Mouse (Mus musculus) CD4-positive helper T cell, adult 2 months (primary cell): ENCODE measurements at regions not wholly inside any gene's neighbourhood (a gene's known extent, or its start where the extent isn't known, plus 50 kb on each side); places are given as distances from the start of the nearest gene placed in this dataset.

Experiments
- DNase-seq: peaks from one replicate; pipeline ENCODE4 v3.0.0-alpha.2; 2012; ENCODE audit warnings: low read depth, missing footprints, low spot score

DNA sequence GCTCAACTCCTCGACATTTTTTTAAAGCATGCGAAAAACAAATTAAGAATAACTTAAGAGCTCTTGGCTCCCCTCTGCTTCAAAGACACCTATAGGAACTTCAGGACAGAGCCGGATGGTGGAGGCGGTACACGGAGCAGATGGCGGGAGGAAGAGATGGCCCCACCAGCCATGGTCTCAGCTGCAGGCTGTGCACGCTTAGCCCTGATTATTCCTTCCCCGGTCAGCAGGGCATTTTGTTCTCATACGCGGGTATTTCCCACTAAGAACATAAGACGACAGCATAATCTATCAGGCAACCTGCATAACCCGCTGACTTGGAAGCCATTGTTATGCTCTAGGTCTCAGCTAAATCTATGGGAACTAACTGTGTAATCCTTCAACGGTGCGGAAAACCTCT lies 544.8 kb upstream of the Mgmt start:
- no peak for DNase-seq

DNA sequence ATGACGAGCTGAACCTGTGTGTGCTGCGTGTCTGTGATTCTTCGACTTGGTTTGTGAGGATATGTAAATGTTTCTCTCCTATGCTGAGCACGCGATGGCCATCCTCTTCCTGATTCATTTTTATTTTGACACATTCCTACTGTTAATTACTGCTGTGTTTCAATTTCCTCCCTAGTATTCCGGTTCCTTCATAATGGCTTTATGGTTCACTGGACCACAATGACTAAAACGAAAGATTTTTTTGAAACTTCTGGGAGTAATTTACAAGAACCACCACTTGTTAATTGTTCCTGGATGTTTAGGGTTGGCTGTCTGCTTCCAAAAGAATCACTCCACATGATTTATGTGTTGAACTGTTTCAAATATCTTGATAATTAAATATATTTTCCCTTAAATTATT lies 537.4 kb upstream of the Mgmt start:
- no peak for DNase-seq

DNA sequence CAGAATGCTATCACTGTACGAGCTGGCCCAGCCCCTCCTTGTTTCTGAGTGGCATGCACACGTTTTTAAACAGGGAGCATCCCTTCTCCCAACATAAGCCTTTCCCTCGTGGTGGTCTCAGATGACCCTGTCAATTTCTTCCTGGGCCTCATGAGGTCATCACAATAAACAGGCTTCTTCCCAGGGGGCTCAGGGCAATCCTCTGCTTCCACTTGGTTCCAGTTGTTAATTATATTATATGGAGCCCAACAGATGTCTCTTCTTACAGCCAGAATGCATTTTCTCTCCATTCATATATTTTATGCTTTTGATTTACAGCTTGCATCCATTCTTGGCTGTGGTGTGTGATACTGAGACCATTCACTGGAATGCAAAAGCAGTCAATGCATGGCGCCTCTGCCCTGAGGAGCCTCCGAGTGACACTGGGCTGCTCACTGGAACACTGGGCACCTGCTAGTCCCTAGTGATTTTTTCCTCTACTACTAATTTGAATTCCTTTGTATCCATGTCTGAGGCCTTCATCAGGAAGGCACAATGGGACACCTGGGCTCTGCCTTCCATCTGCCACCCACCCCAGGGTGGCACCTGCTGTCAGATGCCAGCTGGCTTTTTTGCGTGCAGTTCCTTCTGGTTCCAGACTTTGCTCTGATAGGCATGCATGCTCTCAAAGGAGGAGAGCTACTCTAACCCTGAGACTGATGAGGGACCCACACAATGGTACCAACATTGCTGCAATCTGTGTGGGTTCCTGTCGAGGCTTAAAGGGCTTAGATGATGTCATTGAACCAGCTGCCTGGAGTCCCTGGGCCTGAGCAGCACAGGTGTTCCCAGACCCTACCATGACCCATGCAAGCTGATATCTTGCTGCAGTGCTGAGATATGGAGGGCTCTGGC lies 528.8 kb upstream of the Mgmt start:
- DNase-seq, result no peak

DNA sequence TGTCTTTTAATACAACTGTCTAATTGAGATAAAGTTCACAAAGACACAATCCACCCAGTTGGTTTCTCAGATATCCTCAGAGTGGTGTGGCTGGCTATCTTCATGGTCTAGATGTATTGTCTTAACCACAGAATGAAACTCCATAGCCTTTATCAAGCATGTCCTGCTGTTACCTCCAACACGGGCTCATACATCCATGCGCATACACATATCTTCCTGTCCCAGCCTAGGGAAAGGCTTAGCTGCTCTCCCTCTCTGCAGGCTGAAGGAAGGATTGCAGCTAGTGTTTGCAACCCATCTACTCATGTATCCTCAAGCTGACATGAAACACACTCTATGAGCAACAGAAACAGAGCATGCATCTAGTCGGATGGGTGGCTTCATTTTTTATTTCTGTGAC lies 517.2 kb upstream of the Mgmt start:
- no peak for DNase-seq

DNA sequence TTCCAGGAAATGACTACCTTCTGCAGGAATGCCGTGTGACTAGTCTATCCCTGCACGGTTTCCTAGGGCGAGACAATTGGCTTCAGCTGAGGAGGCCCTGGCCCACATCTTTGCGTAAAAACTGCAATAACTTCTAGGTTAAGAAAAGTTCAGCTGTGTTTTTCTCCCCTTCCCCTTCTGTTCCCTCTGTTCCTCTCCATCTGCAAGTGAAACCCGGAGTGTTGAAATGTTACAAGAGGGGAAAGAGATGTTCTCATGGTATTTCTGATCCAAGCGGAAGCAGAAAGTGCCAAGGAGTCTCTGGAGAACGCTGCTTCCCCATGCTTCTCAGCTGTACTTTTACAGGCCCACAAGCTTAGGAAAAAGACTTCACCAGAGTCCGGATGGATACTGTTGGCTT lies 516.7 kb upstream of the Mgmt start:
- no peak for DNase-seq

DNA sequence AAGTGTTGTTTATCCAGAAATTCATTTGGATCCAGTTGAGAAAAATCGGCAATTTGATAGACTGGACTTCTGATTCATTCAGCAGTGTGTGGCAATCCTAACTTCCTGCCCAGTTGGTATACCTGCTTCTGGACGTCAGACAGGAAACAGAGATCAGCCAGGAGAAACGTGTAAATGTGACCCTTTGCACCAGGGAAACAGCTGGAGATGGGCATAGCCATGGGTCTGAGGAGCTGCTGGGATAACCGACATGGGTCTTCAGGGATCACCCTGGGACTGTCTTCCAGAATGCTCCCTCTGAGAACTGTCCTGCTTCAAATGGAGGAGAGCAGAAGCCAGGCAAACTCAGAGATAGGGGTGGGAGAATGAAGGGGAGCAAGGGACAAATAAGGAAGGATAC lies 516.1 kb upstream of the Mgmt start:
- DNase-seq, result no peak

DNA sequence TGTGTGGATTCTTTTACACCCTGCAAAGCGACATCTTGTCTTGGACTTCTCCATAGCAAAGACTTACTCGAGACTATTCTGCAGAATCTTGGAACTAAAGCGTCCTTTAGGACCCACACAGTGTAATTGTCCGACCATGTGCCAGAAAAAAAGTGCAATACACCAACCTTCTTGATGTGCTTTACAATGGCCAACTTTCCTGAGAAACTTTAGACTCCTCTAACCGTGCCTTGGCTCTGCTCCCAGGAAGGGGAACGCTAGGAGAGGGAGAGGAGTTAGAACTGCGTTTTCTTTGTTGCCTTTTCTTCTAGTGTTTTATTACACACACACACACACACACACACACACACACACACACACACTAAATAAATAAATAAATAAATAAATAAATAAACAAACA lies 515.1 kb upstream of the Mgmt start:
- no peak for DNase-seq

DNA sequence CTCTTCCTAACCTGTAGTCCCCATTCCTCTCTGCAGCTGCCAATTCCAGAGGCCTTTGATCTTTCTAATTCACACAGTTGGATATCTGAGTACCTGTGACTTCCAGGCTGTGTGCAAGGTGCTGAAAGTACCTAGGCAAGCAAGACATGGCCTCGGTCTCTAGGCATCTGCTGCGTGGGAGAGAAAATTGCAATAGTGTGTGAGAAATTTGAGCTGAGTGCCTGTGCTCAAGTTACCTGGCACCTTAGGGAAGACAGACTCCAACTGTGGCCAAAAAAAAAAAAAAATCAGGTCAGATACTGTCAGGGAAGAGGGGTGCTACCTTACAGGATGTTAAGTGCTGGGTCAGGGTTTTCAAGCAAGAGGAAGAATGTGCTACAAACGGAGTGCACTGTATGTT lies 514.7 kb upstream of the Mgmt start:
- DNase-seq, result no peak

DNA sequence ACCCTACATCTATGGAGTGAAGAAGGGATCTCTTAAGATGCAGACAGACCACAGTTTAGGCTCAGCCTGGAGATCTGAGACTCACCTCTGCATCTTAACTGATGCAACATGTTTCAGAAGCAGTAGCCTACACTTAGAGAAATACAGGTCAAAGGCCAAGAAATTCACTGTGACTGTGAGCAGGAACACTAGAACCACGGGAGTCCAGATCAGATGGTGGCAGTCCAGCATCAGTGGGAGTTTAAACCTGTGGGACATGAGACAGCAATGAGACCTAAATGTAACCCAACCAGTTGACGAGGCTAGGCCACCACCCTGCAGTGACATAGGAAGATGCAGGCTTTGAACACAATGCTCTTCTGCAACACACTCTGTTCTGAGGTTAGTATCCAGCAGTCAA lies 511.1 kb upstream of the Mgmt start:
- DNase-seq, result no peak

DNA sequence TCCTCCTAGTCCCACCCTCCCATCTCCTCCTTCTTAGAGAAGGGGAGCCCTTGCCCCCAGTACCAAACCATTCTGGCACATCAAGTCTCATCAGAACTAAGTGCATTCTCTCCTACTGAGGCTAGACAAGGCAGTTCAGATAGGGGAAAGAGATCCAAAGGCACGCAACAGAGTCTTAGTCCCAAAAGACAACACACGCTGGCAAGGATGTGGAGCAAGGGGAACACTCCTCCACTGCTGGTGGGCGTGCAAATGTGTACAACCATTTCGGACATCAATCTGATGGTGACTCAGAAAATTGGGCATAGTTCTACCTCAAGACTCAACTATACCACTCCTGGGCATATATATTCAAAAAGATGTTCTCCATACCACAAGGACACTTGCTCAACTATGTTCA lies 506.7 kb upstream of the Mgmt start:
- no peak for DNase-seq

DNA sequence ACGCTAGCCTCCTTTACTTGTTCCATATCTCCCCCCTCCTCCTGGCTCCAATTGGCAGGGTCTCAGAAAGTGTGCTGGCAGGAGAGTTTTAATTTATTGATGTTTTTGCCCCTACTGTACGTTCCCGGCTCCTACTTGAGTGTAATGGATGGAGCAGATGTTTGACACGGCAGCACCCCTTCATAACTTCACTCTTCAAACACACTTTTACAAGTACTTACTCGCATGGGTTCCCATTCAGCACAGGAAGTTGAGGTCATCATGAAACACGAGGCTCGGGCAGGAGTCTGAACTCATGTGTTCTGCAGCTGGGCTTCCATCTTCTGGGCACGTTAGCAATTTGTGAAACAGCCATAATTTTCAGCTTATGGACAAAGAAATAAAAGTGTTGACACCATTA lies 504.3 kb upstream of the Mgmt start:
- DNase-seq, result no peak

DNA sequence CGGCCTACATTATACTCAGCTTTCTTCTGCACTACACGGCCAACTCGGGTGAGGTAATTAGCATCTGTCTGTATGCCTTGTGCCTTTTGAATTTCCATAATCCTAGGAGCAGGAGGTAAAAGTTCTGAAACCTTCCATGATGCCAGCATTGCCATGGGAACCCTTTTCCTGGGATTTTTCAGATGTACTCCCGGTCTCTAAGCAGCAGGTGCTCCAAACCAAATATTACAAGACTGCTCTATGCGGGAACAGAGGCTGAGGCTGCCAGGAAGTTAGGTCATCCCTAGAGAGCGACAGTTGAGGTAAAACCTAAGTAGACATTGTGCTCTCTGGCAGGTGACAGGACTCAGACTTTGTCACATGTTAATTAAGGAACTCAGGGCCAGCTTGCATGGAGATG lies 501.0 kb upstream of the Mgmt start:
- DNase-seq, result no peak

DNA sequence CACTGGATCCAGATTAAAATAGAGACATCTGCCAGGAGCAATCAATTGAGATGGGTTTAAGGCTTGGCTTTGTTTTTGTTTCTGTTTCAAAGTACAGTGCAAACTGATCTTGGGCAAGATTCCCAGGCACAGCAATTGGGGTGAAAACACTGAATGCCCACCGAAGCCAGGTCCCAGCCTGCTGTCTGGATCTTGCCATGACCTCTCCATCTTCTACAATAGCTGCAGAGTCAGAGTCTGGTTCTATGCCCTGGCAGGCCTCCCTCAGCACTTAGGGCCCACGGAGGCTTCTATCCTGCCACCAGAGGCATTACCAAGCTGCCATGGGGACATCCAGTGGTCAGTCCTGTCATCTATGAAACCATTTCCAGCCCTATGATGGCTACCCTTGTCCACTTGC lies 498.6 kb upstream of the Mgmt start:
- no peak for DNase-seq

DNA sequence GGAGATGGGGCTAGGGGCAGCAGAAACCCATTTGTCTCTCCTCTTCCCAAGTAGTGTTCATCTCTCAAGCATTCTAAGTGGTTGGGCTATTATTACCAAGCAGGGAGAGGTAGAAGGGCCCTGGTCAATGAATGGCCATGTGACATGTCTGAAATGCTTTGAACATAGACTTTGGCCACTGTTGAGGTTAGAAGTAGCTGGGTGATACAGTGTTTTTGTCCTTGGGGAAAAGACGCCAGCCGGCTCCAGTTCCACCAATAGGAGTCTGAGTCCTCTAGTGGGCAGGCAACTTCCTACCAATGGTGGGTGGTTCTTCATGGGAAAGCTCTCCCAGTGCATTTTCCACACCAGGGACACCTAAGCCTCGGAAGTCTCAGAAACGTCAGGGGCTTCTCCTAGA lies 497.3 kb upstream of the Mgmt start:
- DNase-seq, result no peak

DNA sequence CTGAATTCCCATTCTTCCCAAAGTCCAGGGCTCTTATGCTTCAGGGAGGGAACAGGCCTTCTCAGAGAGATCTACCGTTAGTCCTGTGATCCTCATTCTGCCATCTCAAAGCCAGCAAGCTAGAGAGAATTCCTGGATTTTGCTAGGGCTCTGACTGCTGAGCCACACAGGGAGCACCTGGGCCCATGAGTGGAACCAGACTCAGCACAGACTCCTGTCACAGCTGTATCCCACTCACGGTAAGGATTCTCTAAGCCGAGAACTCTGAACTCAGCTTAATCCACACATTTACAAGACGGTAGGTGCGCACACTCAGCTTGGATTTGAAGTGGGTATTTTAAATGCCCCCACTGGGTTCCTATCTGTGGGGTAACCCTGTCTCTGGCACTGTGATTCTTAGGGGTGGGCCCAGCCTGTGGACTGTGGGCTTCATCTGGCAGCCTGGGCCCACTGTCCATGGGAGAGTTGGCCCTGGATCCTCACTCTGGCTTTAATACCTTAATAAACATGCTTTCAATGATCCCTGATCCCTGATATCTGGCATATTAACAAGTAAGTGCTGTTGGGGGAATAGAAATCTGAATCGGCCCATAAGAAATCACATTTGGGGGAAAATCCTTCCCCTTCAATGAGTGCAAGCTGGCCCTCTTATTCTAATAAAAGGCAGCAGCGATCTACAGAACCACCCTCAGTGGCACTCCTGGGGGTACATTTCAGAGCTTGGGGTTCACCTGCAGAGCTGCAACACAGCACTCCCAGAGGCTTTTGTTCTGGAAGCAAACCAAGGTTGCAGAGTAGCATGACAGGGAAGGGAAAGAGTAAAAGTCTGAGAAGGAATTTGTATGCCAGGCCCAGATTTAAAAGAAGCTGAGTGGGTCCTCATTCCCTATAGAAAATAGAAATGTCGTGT lies 491.5 kb upstream of the Mgmt start:
- no peak for DNase-seq

DNA sequence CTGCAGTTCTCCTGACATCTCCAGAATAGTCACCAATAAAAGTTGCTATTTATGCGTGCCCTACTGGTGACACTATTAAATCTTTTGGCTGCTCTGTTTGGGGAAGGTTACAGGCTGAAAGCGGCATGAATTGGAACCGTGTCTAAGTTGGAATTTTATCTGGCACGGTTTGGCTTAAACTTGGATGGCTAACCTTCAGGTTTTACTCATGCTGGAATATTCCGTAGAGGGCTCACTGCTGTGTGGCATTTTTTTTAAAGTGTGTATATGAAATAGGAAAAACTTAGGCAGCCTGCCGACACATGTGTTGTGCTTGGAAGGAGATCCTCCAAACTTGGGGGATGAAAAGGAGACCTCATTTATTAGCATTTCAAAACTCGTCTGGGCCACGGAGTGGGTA lies 489.0 kb upstream of the Mgmt start:
- DNase-seq, result no peak

DNA sequence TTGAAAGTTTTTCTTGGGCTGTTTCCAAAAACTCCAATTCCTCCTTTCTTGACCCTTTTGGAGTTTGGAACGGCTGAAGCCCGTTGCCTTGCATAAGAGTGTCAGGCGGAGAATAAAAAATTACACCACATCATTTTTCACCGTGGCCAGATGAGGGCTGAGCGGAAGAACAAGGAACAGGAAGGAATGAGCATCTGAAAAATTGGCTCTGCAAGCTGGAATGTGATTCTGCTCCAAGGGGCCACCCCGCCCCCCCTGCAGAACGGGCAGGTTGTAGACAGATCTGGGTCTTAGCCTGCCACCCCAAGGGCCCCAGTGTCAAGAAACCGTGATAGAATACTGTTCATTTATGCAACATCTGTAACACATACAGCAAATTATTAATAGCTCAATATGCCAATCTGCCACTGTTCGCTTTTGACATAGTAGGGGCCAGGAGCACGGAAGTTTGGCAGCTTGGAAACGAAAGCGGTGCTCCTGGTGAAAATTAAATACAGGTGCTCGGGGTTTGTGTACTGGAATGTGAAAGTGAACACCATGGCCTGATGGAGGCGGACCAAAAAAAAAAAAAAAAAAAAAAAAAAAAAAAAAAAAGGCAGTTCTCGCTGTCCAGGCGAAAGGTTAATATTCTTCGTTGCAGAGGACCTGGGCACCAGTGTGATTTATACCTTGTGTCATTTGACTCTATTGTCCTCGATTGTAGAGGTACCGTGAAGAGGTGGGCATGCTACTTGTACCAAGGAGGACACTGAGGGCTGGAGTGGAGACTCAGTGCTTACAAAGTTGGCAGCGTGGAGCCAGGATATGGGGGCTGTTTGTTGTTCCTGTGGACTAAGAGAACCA lies 487.9 kb upstream of the Mgmt start:
- no peak for DNase-seq

DNA sequence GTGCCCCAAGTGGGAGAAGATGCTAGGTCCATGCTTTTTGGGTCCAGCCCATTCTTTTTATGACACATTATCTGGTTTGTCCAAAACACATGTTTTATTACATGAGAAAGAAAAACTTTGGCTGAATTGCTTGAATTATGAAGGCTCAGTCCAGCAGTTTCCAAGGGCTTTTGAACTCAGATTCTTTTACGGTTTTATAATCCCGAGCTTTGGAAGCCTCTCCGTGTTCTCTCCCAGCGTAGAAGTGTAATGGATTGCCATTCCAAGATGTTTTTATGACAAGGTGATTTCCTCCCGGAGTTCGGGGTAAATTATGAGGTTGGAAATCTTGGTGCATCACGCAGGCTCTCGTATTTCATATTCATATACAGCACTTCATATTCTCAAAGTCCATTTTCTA lies 479.6 kb upstream of the Mgmt start:
- no peak for DNase-seq

DNA sequence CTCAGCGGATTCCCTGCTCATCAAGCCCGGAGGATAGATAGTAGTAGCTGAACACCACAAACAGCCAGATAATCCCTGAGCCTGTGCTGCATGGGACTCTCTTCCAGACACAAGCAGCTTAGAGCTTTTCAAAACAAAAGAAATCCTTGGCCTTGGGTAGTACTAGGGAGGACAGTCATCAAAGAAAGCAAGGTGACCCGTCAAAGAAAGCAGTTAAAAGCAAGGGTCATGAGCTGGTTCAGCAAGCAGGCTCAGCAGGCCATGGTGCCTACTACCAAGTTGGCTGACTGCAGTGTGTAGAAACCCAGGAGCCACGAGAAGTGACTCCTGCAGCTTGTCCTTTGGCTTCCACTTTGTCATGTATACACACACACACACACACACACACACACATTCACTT lies 477.1 kb upstream of the Mgmt start:
- no peak for DNase-seq

DNA sequence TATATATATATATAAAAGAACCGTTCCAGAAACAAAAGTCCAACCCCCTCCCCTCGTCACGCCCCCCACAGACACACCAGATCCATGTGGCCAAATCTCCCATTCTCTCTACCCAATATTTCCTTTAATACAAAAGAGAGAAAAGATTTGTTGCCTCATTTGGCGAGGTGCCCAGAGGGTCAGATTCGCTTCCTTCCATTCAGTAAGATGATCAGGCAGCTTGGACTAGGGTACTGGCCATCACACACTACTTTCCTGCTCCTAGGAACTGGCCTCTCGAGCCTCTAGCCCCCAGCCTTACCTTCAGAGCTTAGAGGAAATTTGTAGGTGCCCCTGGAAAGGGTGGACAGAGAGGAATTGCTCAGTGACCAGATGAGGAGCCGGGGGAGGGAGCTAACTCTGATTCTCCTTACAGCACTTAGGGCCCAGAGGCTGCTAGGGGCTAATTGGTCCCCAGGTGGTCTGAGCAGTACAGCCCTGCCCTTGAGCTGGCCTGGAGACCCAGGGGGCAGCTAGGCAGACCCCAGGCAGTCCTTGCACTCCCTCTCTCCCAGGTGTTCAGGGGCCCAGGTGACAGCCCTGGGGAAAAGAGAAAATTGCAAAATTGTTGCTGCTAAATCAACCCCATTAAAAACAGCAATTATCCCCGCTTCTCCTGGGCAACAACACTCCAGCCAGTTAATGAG lies 470.4 kb upstream of the Mgmt start:
- no peak for DNase-seq

DNA sequence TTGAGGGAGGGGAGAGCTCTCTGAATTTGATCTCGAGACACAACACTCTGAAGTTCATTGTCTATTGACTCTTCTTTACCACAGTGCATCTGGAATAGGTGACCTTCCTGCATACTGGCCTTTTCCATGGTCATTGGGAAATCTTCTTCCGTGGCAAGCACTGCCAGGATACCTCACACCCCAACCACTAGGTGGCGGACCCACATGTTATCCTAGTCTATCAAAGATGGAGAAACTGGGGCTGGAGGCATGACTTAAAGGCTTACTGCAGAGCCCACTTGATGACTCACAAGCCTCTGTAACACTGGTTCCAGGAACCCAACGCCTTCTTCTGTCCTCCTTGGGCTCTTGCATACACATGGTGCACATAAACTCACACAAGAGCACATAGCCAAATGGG lies 467.2 kb upstream of the Mgmt start:
- no peak for DNase-seq
